Comparison of ENCODE assay signal across 8 mouse cellular contexts in genomic region chr2:104590068-104590828, GRCm38 (mm10). TPM values are rescaled to one million over a fixed set of nuclear protein-coding genes. Genes with fewer than 3 reads are reported as not detected.
DNase-seq lines count a peak whose midpoint lies in the region; ATAC-seq and TF ChIP-seq lines count a peak whose summit lies in the region.

Cstf3 (plus strand) TSS chr2:104590523.

- no peaks in the 10 kb centered on the region for H3K9me3 ChIP-seq in embryonic facial prominence, embryonic 13.5 days
- no peaks in the 10 kb centered on the region for H3K9me3 ChIP-seq in limb, embryonic 12.5 days
- no peaks in the 10 kb centered on the region for H3K9me3 ChIP-seq in midbrain, embryonic 15.5 days

- 0 out of 2 replicates have a peak, but pooled peaks have one; percentile 8 for TF ChIP-seq CTCF in kidney, adult 2 months (conservative IDR thresholded peaks at IDR 0.05; ENCODE audit: insufficient read depth, insufficient read length, low read depth, low read length)
- TF ChIP-seq CTCF in spleen, adult 2 months (IDR thresholded peaks at IDR 0.05; ENCODE audit: extremely low read depth, insufficient read depth, insufficient read length, insufficient replicate concordance) = no peak

- H3K36me3 ChIP-seq in embryonic facial prominence, embryonic 13.5 days = no peaks in the 10 kb centered on the region
- H3K36me3 ChIP-seq in kidney, adult 2 months (ENCODE audit: control insufficient read depth, insufficient read depth, low read length) = no peaks in the 10 kb centered on the region
- H3K36me3 ChIP-seq in limb, embryonic 12.5 days = no peaks in the 10 kb centered on the region
- no peaks in the 10 kb centered on the region for H3K36me3 ChIP-seq in midbrain, embryonic 15.5 days (replicated peaks)
- no peaks in the 10 kb centered on the region for H3K36me3 ChIP-seq in spleen, adult 2 months (ENCODE audit: control insufficient read depth, insufficient read depth, low read length)

- H3K9ac ChIP-seq in embryonic facial prominence, embryonic 13.5 days = peak within 1 kb of the TSS; percentile 94
- H3K9ac ChIP-seq in limb, embryonic 12.5 days (replicated peaks) = peak within 1 kb of the TSS; percentile 91
- peak within 1 kb of the TSS; percentile 90 for H3K9ac ChIP-seq in midbrain, embryonic 15.5 days

- H3K27me3 ChIP-seq in embryonic facial prominence, embryonic 13.5 days = no peaks in the 10 kb centered on the region
- no peaks in the 10 kb centered on the region for H3K27me3 ChIP-seq in kidney, adult 2 months (replicated peaks; ENCODE audit: control insufficient read depth, insufficient read depth, low read length)
- H3K27me3 ChIP-seq in limb, embryonic 12.5 days = no peaks in the 10 kb centered on the region
- no peaks in the 10 kb centered on the region for H3K27me3 ChIP-seq in midbrain, embryonic 15.5 days (replicated peaks)
- no peaks in the 10 kb centered on the region for H3K27me3 ChIP-seq in spleen, adult 2 months (ENCODE audit: control insufficient read depth, insufficient read depth, low read length)

- TF ChIP-seq POLR2A in kidney, adult 2 months (IDR thresholded peaks at IDR 0.05; ENCODE audit: low read depth, low read length) = no peak
- no peak for TF ChIP-seq POLR2A in spleen, adult 2 months (IDR thresholded peaks at IDR 0.05; ENCODE audit: low read depth, low read length)

- H3K4me2 ChIP-seq in embryonic facial prominence, embryonic 13.5 days = peak within 1 kb of the TSS; percentile 76
- peak within 1 kb of the TSS; percentile 70 for H3K4me2 ChIP-seq in limb, embryonic 12.5 days
- peak within 1 kb of the TSS; percentile 69 for H3K4me2 ChIP-seq in midbrain, embryonic 15.5 days

- H3K4me3 ChIP-seq in embryonic facial prominence, embryonic 13.5 days = peak within 1 kb of the TSS; percentile 95
- peak within 1 kb of the TSS; percentile 82 for H3K4me3 ChIP-seq in kidney, adult 2 months (ENCODE audit: insufficient read depth, low read depth, low read length)
- H3K4me3 ChIP-seq in limb, embryonic 12.5 days (replicated peaks) = peak within 1 kb of the TSS; percentile 88
- peak within 1 kb of the TSS; percentile 87 for H3K4me3 ChIP-seq in midbrain, embryonic 15.5 days
- peak within 1 kb of the TSS; percentile 91 for H3K4me3 ChIP-seq in spleen, adult 2 months (ENCODE audit: extremely low read depth, insufficient read depth, insufficient read length)

- DNase-seq in 3134 (ENCODE audit: extremely low read depth, insufficient read length, low spot score) = peak; percentile 99
- DNase-seq in adrenal gland, postnatal 36 days = peak; percentile 99 to 100
- DNase-seq in heart, adult 18-20 months = peak; percentile 99 to 100
- DNase-seq in kidney, adult 2 months = peak; percentile 100
- peak; percentile 94 to 97 for DNase-seq in spleen, adult 2 months (ENCODE audit: low read depth in 1 of 2, low spot score in 2 of 2)

- peak; percentile 99 for ATAC-seq in embryonic facial prominence, embryonic 13.5 days (ENCODE audit: insufficient number of reproducible peaks, insufficient read depth, low FRiP score, low TSS enrichment, low read depth)
- peak; percentile 99 for ATAC-seq in limb, embryonic 12.5 days (ENCODE audit: insufficient number of reproducible peaks, insufficient read depth, low FRiP score, low TSS enrichment, low read depth)
- peak; percentile 100 for ATAC-seq in midbrain, embryonic 15.5 days (replicated peaks)

- WGBS in embryonic facial prominence, embryonic 13.5 days = under 1% methylated on average over 57 of the region's 59 CpGs
- WGBS in kidney, adult 2 months = under 1% methylated on average over 59 of the region's 59 CpGs
- WGBS in limb, embryonic 12.5 days = under 1% methylated on average over 59 of the region's 59 CpGs
- WGBS in midbrain, embryonic 15.5 days = under 1% methylated on average over 59 of the region's 59 CpGs
- under 1% methylated on average over 59 of the region's 59 CpGs for WGBS in spleen, adult 2 months

- peaks cover 21% of the 10 kb centered on the region for H3K4me1 ChIP-seq in embryonic facial prominence, embryonic 13.5 days
- H3K4me1 ChIP-seq in kidney, adult 2 months (ENCODE audit: control insufficient read depth, insufficient read depth, low read length) = peaks cover 9% of the 10 kb centered on the region
- peaks cover 8% of the 10 kb centered on the region for H3K4me1 ChIP-seq in limb, embryonic 12.5 days (replicated peaks)
- peaks cover 28% of the 10 kb centered on the region for H3K4me1 ChIP-seq in midbrain, embryonic 15.5 days
- peaks cover 6% of the 10 kb centered on the region; the same call in 1 of the 2 replicates for H3K4me1 ChIP-seq in spleen, adult 2 months (ENCODE audit: control insufficient read depth, insufficient read depth, insufficient read length)

- peak within 1 kb of the TSS; percentile 91 for H3K27ac ChIP-seq in embryonic facial prominence, embryonic 13.5 days
- peak within 1 kb of the TSS; percentile 53 for H3K27ac ChIP-seq in kidney, adult 2 months (ENCODE audit: insufficient read depth, low read depth, low read length)
- H3K27ac ChIP-seq in limb, embryonic 12.5 days = peak within 1 kb of the TSS; percentile 87
- peak within 1 kb of the TSS; percentile 91 for H3K27ac ChIP-seq in midbrain, embryonic 15.5 days
- H3K27ac ChIP-seq in spleen, adult 2 months (ENCODE audit: insufficient read depth, low read length) = peak within 1 kb of the TSS; percentile 76

RNA-seq across cellular contexts. Expression of gene Cstf3, which starts in this region (rescaled TPM):
- total RNA-seq in adrenal gland, postnatal 36 days (2021) = 10 to 100 TPM; 32.6 to 33.0 TPM
- 88.2 and 94.8 TPM in 2 replicates for polyA plus RNA-seq in embryonic facial prominence, embryonic 13.5 days (2015; fragmentation: Nextera tagmentation; extraction: Ambion mirVana)
- total RNA-seq in heart, adult 18-20 months (2021) = 10 to 100 TPM; 11.5 to 12.9 TPM
- 5.8 and 6.9 TPM in 2 replicates for polyA plus RNA-seq in kidney, adult 2 months (2012; rRNA removed)
- polyA plus RNA-seq in limb, embryonic 12.5 days (2016; fragmentation: Nextera tagmentation; extraction: Ambion mirVana) = 100 and 107 TPM in 2 replicates
- polyA plus RNA-seq in midbrain, embryonic 15.5 days (2015; fragmentation: Nextera tagmentation; extraction: Ambion mirVana) = 89.0 and 98.0 TPM in 2 replicates
- polyA plus RNA-seq in spleen, adult 2 months (2012; rRNA removed) = 6.7 and 6.8 TPM in 2 replicates

Comparison
In these comparisons a context has a peak if more than half of its experiments do, and no peak if none do; other contexts are left out.
1. Peak in every context shown above with its lines: DNase-seq, ATAC-seq, H3K4me3 ChIP-seq and H3K27ac ChIP-seq.
2. RNA of gene Cstf3 (polyA plus RNA-seq): 100 to 107 TPM in limb, embryonic 12.5 days, 89.0 to 98.0 TPM in midbrain, embryonic 15.5 days and 88.2 to 94.8 TPM in embryonic facial prominence, embryonic 13.5 days; 5.8 to 6.9 TPM in kidney, adult 2 months and 6.7 to 6.8 TPM in spleen, adult 2 months; every median in the first group is over 10 times any median in the second.